Mouse (Mus musculus) adrenal gland, postnatal 14 days (tissue): ENCODE results near the gene Cdyl. TPM values are rescaled to one million over a fixed set of nuclear protein-coding genes. Genes with fewer than 3 reads are reported as not detected.

ENCODE experiments used
- DNase-seq: peaks from one replicate; pipeline ENCODE4 v3.0.0; 2021; ENCODE audit warnings: mixed read lengths
- total RNA-seq: library from RNA; stranded (reverse); gene quantifications from 2 replicates; pipeline ENCODE4 v1.2.3, GENCODE M21; 2021

The Cdyl gene
- total RNA-seq, 1 experiment from 2014 or later, result 20.2 TPM

DNA sequence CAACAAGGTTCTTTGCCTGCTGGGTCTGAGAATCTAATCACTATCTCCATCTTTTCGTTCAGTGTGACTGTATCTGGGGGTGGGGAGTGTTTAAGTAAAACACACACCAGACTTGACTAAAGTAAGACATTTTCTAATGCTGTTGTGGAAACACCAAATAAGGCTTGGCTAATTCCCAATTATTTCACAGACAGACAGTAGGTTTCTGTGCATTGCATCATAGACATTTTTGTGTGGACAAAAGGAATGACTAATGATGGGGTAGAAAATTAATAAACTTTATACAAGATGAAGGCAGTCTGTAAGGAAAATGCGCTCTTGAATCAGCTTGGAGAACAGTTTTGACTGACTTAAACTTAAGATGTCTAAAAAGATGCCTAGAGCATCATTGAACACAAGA lies 100.7 kb downstream of the Cdyl start:
- no peak for DNase-seq

DNA sequence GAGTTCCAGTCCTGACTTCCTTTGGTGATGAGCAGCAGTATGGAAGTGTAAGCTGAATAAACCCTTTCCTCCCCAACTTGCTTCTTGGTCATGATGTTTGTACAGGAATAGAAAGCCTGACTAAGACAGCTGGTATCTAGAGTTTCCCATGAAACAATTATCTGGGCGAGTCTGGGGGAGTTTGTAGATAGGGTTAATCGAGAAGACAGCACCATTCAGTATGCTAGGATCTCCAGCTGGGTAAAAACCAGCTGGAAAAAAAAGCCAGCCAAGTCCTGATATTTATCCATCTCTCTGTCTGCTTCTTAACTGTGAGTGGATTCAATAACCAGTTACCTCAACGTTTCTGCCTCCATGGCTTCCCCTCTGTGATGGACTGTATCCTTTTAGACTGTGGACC lies 104.9 kb downstream of the Cdyl start:
- DNase-seq, result no peak

DNA sequence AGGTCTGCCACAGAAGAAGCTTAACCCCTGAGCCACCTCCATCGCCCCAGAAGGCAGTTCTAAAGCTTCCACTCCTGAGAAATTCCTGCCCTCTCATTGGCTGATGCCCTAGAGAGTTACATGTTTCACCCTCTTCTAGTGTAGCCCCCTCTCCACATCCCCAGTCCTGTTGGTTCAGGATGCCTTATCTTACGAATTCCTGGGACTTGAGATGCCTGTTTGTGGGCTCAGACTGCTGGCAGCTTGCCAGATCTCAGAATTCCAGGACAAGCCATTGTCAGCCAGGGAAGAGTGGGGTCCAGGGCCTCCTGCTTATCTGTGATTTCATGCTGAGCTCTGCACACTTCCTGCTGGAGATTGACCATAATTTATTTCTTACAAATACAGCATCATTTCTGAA lies 106.2 kb downstream of the Cdyl start:
- peak; percentile 27 for DNase-seq

DNA sequence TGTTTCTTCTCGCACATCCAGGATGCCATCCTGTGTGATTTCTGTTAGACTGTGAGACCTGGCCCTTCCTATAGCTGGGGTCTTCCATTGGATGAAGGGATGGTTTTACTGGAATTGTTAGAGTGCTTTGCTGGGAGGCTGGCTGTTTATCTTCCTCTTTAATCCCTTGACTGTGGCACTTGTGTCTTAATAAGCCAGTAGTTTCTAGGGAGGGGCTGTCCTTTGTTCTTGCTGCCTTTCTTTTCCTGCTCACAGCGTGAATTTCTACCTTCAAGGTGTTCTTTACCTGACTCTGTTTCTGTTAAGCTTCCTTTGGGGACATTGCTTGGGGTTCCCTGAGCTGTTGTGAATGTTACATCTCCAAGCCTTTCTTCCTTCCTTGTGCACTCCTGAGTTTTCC lies 110.0 kb downstream of the Cdyl start:
- no peak for DNase-seq

DNA sequence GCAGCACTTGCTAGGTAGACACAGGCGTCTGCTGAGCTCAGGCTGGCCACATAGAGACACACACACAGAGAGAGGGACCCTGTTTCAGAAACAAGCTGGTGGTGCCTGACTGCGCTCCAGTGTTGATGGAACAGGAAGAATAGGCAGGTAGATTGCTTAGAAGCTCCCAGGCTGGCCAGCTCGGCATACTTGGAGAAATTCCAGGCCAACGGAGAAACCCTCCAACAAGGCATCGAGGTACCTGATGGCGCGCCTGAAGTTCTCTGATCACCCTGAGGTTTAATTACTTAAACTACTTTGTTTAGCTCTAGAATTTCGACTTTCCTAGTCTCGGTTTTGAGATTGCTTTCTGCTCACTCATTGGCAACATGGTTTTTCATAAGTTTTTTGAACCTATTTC lies 110.8 kb downstream of the Cdyl start:
- no peak for DNase-seq

DNA sequence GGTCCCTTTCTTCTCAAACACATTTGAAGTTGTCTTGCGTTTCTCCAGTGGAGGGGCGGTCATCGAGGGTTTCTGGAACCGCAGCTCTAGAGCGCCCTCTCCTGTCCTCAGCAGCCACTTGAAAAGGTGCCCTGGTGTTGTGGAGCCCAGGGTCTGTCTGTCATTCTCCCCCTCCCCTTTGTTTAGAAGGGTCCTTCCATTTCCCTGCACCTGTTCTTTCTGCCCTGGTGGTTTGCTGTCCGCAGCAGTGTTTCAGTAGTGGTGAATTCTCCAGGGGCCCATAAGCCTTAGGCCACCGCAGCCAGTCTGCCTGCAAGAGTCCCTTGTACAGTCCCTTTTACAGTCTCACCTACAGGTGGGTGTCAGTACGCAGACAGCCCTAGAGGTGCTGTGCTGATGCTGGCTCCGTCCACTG lies 112.3 kb downstream of the Cdyl start:
- peak; percentile 72 for DNase-seq

DNA sequence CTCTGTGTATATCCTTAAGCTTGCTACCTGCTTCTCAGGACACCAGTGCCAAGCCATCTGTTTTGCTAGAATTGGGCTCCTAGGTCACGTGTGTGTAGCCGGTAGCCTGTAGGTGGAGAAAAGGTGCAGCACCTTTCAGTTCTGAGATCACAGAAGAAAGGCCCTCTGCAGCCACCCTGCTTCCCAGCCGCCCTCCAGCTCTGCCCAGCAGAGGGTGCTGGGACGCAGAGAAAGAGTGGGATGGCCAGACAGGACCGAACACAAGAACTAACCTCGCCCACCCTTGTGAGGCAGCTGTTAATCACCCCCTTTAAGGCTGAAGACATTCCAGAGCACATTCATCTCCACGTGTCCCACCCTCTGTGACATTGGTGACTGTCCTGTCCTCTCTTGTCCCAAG lies 114.1 kb downstream of the Cdyl start:
- DNase-seq, result peak; percentile 42

DNA sequence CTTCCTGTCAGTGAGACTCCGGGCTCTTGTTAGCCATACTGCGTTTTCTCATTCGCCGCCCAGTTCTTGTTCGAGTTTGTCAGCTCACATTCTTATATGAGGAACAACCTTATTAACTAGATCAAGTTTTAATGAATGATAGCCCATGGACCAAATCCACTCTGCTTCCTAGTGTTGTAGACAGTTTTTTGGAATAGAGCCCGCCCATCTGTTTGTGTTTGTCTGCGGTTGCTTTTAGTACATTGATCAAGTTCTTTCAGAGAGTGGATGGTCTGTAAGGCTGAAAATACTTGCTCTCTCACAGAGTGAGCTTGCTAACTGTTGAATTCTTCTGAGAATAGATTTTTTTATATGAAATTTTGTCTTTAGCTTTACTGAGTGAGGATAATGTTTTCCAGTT lies 116.5 kb downstream of the Cdyl start:
- DNase-seq, result no peak

DNA sequence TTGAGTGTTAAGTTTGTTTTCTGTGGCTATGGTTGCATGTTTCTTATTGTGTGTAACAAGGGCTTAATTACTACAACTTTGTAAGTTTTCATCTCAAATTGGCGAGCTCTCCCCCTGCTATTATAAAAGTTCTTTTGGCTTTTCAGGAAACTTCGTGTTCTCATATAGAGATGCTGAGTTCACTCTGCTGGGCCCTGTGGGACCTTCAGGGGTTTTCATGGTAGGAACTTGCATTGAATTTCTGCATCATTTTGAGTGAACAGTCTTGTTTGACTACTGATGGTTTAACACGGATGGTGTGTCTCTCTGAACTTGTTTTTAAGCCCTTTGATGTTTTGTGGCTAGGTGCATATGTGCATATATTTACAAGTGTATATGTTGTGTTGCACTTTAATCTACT lies 121.1 kb downstream of the Cdyl start:
- no peak for DNase-seq

DNA sequence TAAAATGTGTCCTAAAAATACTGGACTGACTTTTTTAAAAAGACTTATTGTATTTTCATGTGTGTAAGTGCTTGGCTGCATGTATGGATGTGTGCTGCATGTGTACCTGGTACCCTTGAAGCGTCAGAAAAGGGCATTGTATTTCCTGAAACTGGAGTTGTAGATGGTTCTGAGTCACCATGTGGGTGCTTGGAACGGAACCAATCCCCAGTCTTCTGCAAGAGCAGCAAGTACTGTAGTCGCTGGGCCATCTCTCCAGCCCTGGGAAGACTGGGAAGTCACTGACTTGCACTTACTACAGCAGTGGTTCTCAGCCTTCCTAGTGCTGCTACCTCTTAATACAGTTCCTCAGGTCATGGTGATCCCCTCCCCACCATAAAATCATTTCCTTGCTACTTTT lies 122.1 kb downstream of the Cdyl start:
- DNase-seq, result peak; percentile 56

DNA sequence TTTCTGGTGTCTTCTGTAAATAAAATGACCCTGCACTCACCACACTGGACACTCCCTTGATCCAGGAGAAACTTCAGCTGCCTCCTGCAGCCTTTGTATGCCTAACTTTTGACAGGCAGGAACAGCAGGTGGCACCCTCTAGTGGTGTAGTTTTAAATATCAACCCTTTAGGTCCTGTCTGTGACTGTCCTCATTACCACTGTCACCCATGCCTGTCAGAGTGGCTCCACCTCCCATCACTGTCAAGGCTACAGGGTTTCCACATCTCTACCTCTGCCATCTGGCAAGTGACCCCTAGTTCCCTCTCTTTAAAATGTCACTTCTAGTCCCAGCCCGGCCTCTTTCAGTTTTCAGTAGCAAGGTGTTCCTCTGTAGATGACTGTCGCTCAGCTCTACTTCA lies 123.3 kb downstream of the Cdyl start:
- peak; percentile 70 for DNase-seq

DNA sequence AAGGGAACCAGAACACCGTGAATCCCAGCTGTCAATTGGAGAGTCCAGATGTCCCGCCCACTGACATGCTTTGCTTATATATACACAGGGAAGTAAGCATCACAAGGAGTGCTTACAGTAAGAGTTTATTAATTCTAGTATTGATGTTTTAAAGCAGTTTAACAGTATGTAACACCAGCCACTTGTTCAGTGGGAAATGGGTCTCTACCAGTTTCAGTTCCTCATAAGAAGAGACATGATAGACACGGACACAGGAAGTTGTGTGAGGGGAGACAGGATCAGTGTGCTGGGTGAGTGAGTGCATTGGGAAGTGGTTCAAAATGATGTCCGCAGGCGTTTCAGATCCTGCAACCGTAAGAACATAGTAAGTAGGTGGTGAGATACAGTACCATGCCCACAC lies 123.9 kb downstream of the Cdyl start:
- DNase-seq, result no peak

DNA sequence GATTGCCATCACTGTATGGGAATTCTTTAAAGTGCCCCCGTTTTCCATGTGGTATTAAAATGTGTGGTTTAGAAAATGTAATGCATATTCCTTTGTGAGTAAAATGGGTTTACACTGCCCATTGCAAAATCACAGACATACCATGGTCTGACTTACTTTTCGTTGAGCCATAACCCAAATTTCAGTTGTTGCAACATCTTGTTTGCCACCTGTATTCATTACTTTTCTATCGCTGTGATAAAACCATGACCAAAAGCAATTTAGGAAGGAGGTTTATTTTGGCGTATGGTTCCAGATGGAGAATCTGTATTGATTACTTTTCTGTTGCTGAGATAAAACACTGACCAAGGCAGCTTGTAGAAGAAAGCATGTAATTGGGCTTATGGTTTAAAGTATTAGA lies 124.6 kb downstream of the Cdyl start:
- DNase-seq, result no peak

DNA sequence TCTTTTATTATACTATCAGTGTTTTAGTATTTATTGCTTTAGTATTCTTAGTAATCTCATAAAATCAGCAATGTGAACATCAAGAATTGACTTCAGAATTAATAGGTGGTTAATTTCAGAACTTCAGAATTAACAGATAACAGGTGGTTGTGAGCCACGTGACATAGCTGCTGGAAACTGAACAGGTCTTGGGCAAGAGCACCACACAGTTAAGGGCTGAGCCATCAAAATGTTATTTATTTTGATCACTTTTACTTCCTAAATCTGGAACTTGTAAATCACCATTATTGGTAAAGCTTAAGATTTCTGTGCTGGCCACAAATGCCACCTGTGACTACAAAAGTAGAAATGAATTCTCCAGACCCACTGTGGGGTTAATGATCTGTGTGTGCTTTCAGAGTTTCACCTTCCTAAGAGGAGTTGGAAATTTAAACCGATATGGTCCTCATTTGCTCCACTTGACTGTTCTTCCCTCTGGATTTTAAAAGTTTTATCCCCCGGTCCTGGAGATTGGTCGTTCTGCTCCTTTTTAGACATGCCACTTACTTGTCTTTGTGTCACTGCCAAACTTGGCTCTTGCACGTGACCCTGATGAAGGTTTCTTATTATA lies 125.8 kb downstream of the Cdyl start:
- no peak for DNase-seq

DNA sequence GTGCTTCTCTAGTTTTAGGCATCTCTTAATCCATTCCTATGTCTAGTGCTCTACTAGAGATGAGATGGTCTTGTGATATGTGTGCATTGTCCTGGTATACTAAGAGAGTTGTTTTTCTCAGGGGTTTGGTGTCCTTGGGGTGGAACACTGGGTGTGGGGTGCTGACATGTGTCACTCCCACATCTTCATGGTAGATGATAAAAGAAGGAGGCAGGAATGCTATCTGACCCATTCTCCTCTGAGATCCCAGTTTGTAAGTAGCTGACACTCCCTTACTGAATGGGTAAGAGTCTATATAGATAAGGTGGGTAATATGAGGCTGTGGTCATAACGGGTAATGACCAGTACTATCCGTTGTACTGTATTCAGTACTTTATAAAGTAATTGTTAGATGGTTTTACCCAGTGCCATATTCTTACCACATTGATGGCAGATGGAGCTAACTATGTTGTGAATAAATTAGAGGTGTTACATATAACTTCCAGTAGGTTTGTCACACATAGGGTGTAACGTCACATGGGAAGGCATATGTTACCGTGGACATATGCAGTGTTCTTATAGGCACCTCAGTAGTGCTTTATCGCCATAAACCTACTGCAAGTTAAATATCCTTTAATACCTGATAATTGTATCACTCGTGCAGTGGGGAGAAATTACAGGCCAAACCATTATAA lies 127.2 kb downstream of the Cdyl start:
- DNase-seq, result no peak

DNA sequence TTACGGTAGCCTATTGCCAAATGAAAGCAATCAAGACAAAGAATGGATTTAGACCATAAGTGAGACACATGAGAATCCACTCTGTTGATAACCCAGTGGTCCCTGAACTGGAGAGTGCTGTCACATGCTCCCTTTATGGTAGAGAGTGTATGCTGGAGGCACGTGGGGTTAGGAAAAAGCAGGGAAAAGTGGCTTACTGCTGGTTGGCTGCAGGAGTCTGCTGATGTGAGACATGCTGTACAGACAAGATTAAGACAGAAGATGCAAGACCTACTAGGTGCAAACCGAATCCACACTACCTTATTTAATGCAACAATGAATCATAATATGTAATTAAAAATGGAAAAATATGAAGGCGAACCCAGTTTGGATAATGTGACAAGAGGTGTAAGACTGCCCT lies 129.9 kb downstream of the Cdyl start:
- no peak for DNase-seq

DNA sequence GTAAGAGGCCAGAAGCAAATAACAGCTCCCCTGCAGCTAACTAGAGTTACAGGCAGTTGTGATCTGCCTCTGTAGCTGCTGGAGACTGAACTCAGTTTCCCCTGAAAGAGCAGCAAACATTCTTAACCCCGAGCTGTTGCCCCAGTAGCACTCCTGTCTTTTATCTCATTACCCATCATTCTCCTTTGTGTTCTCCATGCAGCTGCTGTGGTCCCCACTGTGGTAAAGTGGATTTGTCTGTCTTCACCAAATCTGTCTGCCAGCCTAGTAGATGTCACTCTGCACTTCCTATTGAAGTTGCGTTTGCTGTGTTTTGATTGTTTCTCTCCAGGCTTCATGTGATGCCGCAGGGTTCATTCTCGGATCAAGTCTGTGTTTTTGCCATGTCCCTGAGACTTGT lies 130.8 kb downstream of the Cdyl start:
- no peak for DNase-seq

DNA sequence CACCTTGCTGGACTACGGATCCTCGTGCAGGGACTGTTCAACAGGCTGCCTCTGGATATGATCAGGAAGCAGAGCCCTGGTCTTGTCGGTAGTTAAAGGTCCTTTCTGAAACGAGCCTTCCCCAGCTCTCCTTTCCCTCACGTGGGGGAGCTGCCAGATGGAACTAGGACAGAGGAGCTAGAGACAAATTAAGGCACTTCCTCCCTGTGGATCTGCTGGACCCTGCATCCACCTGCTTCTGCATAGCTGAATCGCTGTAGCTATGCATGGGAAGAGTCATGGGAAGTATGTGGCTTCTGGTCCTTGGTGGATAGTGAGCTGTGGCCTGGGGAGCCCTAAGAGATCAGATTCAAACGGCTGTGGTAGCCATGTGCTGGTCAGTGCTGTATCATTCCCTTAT lies 134.7 kb downstream of the Cdyl start:
- no peak for DNase-seq

DNA sequence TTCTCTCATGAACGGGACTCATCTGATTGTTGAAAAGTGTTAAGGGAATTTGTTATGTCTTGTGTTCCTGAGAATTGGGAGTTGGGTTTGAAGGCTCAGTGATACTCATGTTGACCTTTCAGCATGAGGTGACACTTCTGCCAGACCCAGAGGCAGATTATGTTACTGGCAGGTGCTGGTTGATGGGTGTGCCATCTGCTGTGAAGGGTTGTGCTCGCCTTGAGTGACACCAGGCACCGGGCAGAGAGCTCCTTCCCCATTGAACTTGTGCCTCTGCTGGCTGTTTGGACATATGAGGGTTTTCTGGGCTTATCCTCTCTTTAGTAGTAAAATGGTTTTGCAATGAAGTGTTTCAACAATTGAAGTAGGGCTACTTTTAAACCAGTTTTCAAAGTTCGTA lies 135.1 kb downstream of the Cdyl start:
- DNase-seq, result no peak

DNA sequence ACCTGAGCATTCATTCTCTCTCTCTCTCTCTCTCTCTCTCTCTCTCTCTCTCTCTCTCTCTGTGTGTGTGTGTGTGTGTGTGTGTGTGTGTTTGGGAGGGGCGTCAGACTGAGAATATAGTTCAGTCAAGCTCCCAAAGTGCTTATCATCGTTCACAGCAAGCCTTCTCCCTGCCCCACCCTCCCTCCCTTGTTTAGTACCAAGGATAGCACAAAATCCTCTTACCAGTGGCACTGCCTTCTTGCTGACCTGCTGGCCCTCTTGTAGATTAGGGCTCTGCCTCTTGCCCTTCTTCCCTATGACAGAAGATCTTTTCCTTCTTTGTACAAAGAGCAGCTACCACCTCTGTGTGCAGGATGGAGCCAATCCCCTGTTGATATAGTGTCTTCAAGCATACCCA lies 136.3 kb downstream of the Cdyl start:
- no peak for DNase-seq

DNA sequence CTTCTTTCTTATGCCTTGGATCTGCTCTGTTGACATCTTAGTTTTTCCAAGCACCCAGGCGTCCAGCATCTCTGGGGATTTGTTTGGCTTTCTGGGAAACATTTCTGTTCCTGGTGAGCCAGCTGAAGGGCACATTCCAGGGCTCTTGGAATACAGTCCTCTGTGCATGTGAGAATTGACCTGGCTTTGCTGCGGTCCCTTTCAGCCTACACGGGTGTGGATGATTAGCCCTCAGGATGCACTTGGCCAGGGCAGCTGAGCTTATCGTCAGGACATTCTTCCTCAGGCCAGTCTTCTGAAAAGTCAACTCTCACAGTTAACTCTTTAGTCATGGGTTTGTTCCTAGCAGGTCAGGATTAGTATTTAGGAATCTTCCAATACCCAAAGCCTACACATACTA lies 136.7 kb downstream of the Cdyl start:
- DNase-seq, result peak; percentile 40

DNA sequence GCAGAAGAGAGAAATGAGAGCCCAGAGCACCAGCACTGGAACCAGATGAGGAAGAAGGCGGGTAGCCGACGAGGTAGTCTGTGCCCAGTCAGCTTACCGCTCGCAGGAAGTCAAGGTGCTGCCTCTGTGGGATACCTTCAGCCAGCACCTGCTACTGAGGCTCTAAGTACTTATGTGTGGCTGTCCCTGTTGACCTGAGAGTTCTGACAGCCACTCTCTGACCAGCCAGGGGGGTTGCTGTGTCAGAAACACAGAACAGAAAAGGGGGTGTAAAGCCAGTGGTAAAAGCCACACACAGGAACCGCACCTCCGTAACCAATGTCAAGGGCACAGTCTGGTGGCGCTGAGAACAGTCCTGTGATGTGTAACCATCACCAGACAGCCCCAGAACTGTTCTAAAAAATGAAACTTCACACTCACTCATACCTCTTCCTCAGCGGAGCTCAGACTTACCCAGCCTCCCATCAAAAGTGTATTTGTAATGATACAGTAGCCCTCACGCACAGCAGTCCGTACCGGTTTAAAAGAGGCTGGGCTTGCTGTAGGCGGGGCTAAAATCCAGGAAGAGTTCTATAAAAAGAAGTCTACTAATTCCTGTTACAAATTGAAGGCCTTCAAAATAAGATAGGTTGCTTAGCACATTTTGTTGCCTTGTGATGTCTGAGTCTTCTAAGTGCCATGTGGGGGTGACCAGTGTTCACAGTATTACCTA lies 138.3 kb downstream of the Cdyl start:
- no peak for DNase-seq

DNA sequence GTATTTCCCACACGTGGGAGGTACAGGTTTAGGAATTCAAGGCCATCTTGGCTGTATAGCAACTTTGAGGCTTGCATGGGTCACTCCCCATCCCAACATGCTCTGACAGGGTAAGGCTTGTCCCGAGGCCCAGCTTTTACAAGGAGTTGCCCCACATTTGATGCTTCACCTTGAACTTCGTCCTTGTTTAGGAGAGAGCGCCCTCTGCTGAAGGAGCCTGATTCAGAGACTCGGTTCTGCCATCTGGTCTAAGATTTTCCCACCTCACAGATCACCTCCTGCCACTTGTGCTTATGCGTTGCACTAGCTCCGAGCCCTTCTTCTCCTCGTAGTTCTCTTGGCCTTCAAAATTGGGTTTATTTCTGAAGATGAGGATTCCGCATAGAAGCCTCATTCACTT lies 139.0 kb downstream of the Cdyl start:
- DNase-seq, result peak; percentile 57

DNA sequence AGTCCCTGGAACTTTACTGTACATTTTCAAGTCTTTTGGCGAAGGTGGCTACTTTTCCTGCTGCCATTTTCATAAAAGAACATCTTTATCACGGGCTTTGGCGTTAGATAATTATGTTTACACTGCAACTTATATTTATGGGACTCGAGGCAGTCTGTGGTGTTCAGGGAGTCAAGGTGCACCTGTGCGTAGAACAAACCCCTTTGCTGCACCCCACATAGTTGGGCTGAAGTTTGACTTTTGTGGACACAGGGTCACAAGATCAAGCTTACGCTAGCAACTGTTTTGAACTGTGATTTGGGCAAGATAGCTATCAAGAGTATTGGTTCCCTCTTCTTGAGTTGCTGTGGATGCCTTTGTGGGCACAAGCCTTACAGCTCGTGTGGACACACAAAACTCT lies 140.6 kb downstream of the Cdyl start:
- DNase-seq, result no peak
